13 mouse cellular contexts compared by ENCODE assay signal in genomic region chr4:135623121-135623707, GRCm38 (mm10). TPM values are rescaled to one million over a fixed set of nuclear protein-coding genes. Genes with fewer than 3 reads are reported as not detected.
DNase-seq lines count a peak whose midpoint lies in the region; ATAC-seq and TF ChIP-seq lines count a peak whose summit lies in the region.
"Had no signal": no experiment of that assay in that cellular context is flagged by ENCODE, and none has a peak within 500 bp of the region (broad histone marks: within the 10 kb centered on the region; RNA-seq: fewer than 3 reads in every experiment).

No protein-coding gene starts in this region.

- no peak for TF ChIP-seq CTCF in heart, adult 2 months (IDR thresholded peaks at IDR 0.05)

- H3K36me3 ChIP-seq in heart, embryonic 11.5 days (ENCODE audit: control insufficient read depth, insufficient read depth, low read length): no peaks in the 10 kb centered on the region
- no peaks in the 10 kb centered on the region for H3K36me3 ChIP-seq in heart, adult 2 months (ENCODE audit: control insufficient read depth, insufficient read depth, low read length)
- H3K36me3 ChIP-seq in erythroblast, embryonic 14.5 days (ENCODE audit: control insufficient read depth): peaks cover 7% of the 10 kb centered on the region; the same call in 1 of the 2 replicates

- peaks cover 24% of the 10 kb centered on the region; the same call in 1 of the 2 replicates for H3K27me3 ChIP-seq in heart, embryonic 11.5 days (ENCODE audit: control insufficient read depth, insufficient read depth, low read length)
- no peaks in the 10 kb centered on the region; the same call in 1 of the 2 replicates for H3K27me3 ChIP-seq in heart, adult 2 months (ENCODE audit: control insufficient read depth, insufficient read depth, low read length)
- peaks cover 15% of the 10 kb centered on the region for H3K27me3 ChIP-seq in erythroblast, embryonic 14.5 days (ENCODE audit: control insufficient read depth)

- H3K79me2 ChIP-seq in heart, adult 2 months (replicated peaks; ENCODE audit: control insufficient read depth, insufficient read depth, low read length): no peaks in the 10 kb centered on the region

- peak overlapping the region; percentile 1; the same call in 1 of the 2 replicates for H3K4me2 ChIP-seq in heart, embryonic 11.5 days

- no peaks in the 10 kb centered on the region for H3K9me3 ChIP-seq in heart, embryonic 11.5 days (replicated peaks; ENCODE audit: control insufficient read depth, low read length)
- peaks cover 12% of the 10 kb centered on the region for H3K9me3 ChIP-seq in erythroblast, embryonic 14.5 days (ENCODE audit: control insufficient read depth, low read length)

- peak; percentile 86 for ATAC-seq in heart, embryonic 11.5 days (replicated peaks; ENCODE audit: insufficient number of reproducible peaks, low FRiP score, low TSS enrichment)
- no peak for ATAC-seq in monocyte, adult 5-6 weeks (replicated peaks; ENCODE audit: insufficient number of reproducible peaks, low FRiP score, low TSS enrichment, poor library complexity, severe bottlenecking)
- ATAC-seq in granulocyte monocyte progenitor cell, adult 5-6 weeks (replicated peaks; ENCODE audit: poor library complexity, severe bottlenecking): no peak
- ATAC-seq: hindbrain, embryonic 16.5 days had no signal

- no peak for TF ChIP-seq POLR2A in heart, adult 2 months (IDR thresholded peaks at IDR 0.05; ENCODE audit: insufficient read depth, low read depth, low read length)

- no peak for DNase-seq in heart, adult 2 months
- peak; percentile 94 for DNase-seq in MEL-GATA-1-ER (ENCODE audit: extremely low read depth, low read depth)
- peak; percentile 24 for DNase-seq in spleen, postnatal 14 days (ENCODE audit: low spot score in 2 of 2)
- no peak for DNase-seq in adrenal gland, postnatal 10 days
- DNase-seq: cerebellum, adult 9-11 months; heart, adult 11 months; lung, adult 2 months; midbrain, embryonic 14.5 days had no signal

- H3K9ac ChIP-seq in heart, embryonic 11.5 days (ENCODE audit: low read depth, low read length): peak overlapping the region; percentile 29; the same call in 1 of the 2 replicates
- no peak overlapping the region for H3K9ac ChIP-seq in heart, adult 2 months (ENCODE audit: low read depth, low read length)

- no peaks in the 10 kb centered on the region; the same call in 1 of the 2 replicates for H3K4me1 ChIP-seq in heart, embryonic 11.5 days (ENCODE audit: control insufficient read depth, insufficient read depth, low read length)
- H3K4me1 ChIP-seq in heart, adult 2 months (ENCODE audit: control insufficient read depth, insufficient read depth, low read length): no peaks in the 10 kb centered on the region
- peaks cover 54% of the 10 kb centered on the region for H3K4me1 ChIP-seq in erythroblast, embryonic 14.5 days (ENCODE audit: control insufficient read depth)

- WGBS in heart, embryonic 11.5 days (ENCODE audit: insufficient replicate concordance): 56% methylated on average over 9 of the region's 9 CpGs
- WGBS in heart, adult 2 months: 66% methylated on average over 9 of the region's 9 CpGs

- H3K4me3 ChIP-seq in heart, embryonic 11.5 days (ENCODE audit: low read depth, low read length): no peak overlapping the region
- H3K4me3 ChIP-seq in heart, adult 2 months: no peak overlapping the region
- H3K4me3 ChIP-seq in erythroblast, embryonic 14.5 days (replicated peaks): peak overlapping the region; percentile 49

- H3K27ac ChIP-seq in heart, embryonic 11.5 days (ENCODE audit: low read depth, low read length): peak overlapping the region; percentile 67
- no peak overlapping the region for H3K27ac ChIP-seq in heart, adult 2 months

- intact Hi-C loops in heart, adult 2 months (cut with DNase I): no loop called here

- no peak for TF ChIP-seq EP300 in heart, adult 2 months (IDR thresholded peaks at IDR 0.05; ENCODE audit: insufficient read depth, low read depth, low read length)

RNA-seq across cellular contexts. Expression of gene Grhl3, which starts 49.8 kb away (rescaled TPM):
- polyA plus RNA-seq in heart, embryonic 11.5 days (2014; fragmentation: Nextera tagmentation; extraction: Ambion mirVana): 5.5 and 6.5 TPM in 2 replicates
- under 1 TPM; 0.08 to 0.14 TPM for total RNA-seq in heart, adult 2 months (2021)
- 0.04 TPM in 1 of 2 replicates, not detected in the other for polyA plus RNA-seq in heart, adult 2 months (2012; rRNA removed)
- not detected in 2 replicates for polyA plus RNA-seq in erythroblast, embryonic 14.5 days (2012)
- under 1 TPM; 0.33 TPM for total RNA-seq in adrenal gland, postnatal 10 days (2021)
- 0.38 TPM in 1 of 3 replicates, not detected in the others for total RNA-seq in monocyte, adult 5-6 weeks (2017)
- total RNA-seq in granulocyte monocyte progenitor cell, adult 5-6 weeks (2014; fragmentation: Nextera tagmentation): not detected in 2 replicates
- total RNA-seq in granulocyte monocyte progenitor cell, adult 5-6 weeks (2017): not detected in 2 replicates

Comparison
In these comparisons a context has a peak if more than half of its experiments do, and no peak if none do; other contexts are left out.
1. DNase-seq: peak in MEL-GATA-1-ER (single experiment) and spleen, postnatal 14 days (2 of 2); none in heart, adult 2 months (0 of 2) and adrenal gland, postnatal 10 days (single experiment).